Mouse (Mus musculus): Measurements from ENCODE around the gene Mylip. TPM values are rescaled to one million over a fixed set of nuclear protein-coding genes. Genes with fewer than 3 reads are reported as not detected.

Gene Mylip
- polyA plus RNA-seq, 1 experiment from 2014 or later = 33.1 TPM

GRCm38 (mm10) chr13:45391854-45392454 lies 2.4 kb downstream of the Mylip start:
- Histone ChIP-seq H3K27me3 (no peaks in the 10 kb centered on the region), H3K4me2 (replicated peaks) (peak overlapping the region; percentile 76), H3K36me3 (0 out of 2 replicates have a peak, but pooled peaks cover 3% of the 10 kb centered on the region), H3K9me3 (no peaks in the 10 kb centered on the region), H3K27ac (peak overlapping the region; percentile 96), H3K9ac (no peak overlapping the region), H3K4me3 (peak overlapping the region; percentile 72), H3K4me1 (peaks cover 56% of the 10 kb centered on the region)
- WGBS = 15% methylated on average over 9 of the region's 9 CpGs
- ATAC-seq (ENCODE audit: insufficient number of reproducible peaks, insufficient read depth, low FRiP score, low TSS enrichment) = no peak

- Histone ChIP-seq H3K27me3 (no peaks in the 10 kb centered on the region), H3K9ac (no peak overlapping the region), H3K4me3 (no peak overlapping the region), H3K36me3 (0 out of 2 replicates have a peak, but pooled peaks cover 3% of the 10 kb centered on the region), H3K27ac (peak overlapping the region; percentile 82), H3K9me3 (no peaks in the 10 kb centered on the region), H3K4me1 (peaks cover 68% of the 10 kb centered on the region), H3K4me2 (replicated peaks) (peak overlapping the region; percentile 32)
- 27% methylated on average over 8 of the region's 8 CpGs for WGBS
- no peak for ATAC-seq (ENCODE audit: insufficient number of reproducible peaks, insufficient read depth, low FRiP score, low TSS enrichment)
Observed at GRCm38 (mm10) chr13:45394221-45394768, 4.8 kb downstream of the Mylip start.

GRCm38 (mm10) chr13:45396724-45397123 lies 7.2 kb downstream of the Mylip start:
- ATAC-seq (ENCODE audit: insufficient number of reproducible peaks, insufficient read depth, low FRiP score, low TSS enrichment) = no peak
- Histone ChIP-seq H3K36me3 (0 out of 2 replicates have a peak, but pooled peaks cover 3% of the 10 kb centered on the region), H3K9me3 (no peaks in the 10 kb centered on the region), H3K27me3 (no peaks in the 10 kb centered on the region), H3K27ac (peak overlapping the region; percentile 93), H3K4me2 (replicated peaks) (peak overlapping the region; percentile 27), H3K4me1 (peaks cover 65% of the 10 kb centered on the region), H3K9ac (no peak overlapping the region), H3K4me3 (no peak overlapping the region)
- 72% methylated on average over 8 of the region's 8 CpGs for WGBS

- H3K27me3 ChIP-seq = no peaks in the 10 kb centered on the region
- H3K9ac ChIP-seq = no peak overlapping the region
- no peak overlapping the region for H3K4me3 ChIP-seq
- H3K27ac ChIP-seq = peak overlapping the region; percentile 93
- no peaks in the 10 kb centered on the region for H3K9me3 ChIP-seq
- peaks cover 69% of the 10 kb centered on the region for H3K4me1 ChIP-seq
- H3K4me2 ChIP-seq (replicated peaks) = peak overlapping the region; percentile 27
- WGBS = 14% methylated on average over 5 of the region's 5 CpGs
- no peak for ATAC-seq (ENCODE audit: insufficient number of reproducible peaks, insufficient read depth, low FRiP score, low TSS enrichment)
- H3K36me3 ChIP-seq = 0 out of 2 replicates have a peak, but pooled peaks cover 3% of the 10 kb centered on the region
Observed at GRCm38 (mm10) chr13:45397240-45397639, 7.7 kb downstream of the Mylip start.

- H3K4me3 ChIP-seq = no peak overlapping the region
- peaks cover 3% of the 10 kb centered on the region; the same call in 1 of the 2 replicates for H3K36me3 ChIP-seq
- H3K9ac ChIP-seq = no peak overlapping the region
- peak overlapping the region; percentile 93 for H3K27ac ChIP-seq
- H3K27me3 ChIP-seq = no peaks in the 10 kb centered on the region
- peaks cover 64% of the 10 kb centered on the region for H3K4me1 ChIP-seq
- no peaks in the 10 kb centered on the region for H3K9me3 ChIP-seq
- ATAC-seq (ENCODE audit: insufficient number of reproducible peaks, insufficient read depth, low FRiP score, low TSS enrichment) = no peak
- 53% methylated on average over 17 of the region's 21 CpGs for WGBS
- H3K4me2 ChIP-seq (replicated peaks) = no peak overlapping the region
Observed at GRCm38 (mm10) chr13:45397896-45398805, 8.6 kb downstream of the Mylip start.

GRCm38 (mm10) chr13:45400700-45401099 lies 11.2 kb downstream of the Mylip start:
- H3K27ac ChIP-seq = peak overlapping the region; percentile 51
- WGBS = 66% methylated on average over 7 of the region's 7 CpGs
- no peak for ATAC-seq (ENCODE audit: insufficient number of reproducible peaks, insufficient read depth, low FRiP score, low TSS enrichment)

GRCm38 (mm10) chr13:45401816-45402215 lies 12.3 kb downstream of the Mylip start:
- no peak for ATAC-seq (ENCODE audit: insufficient number of reproducible peaks, insufficient read depth, low FRiP score, low TSS enrichment)
- Histone ChIP-seq H3K9me3 (no peaks in the 10 kb centered on the region), H3K27me3 (no peaks in the 10 kb centered on the region), H3K4me1 (peaks cover 29% of the 10 kb centered on the region), H3K27ac (peak overlapping the region; percentile 67), H3K36me3 (peaks cover 31% of the 10 kb centered on the region), H3K4me3 (no peak overlapping the region), H3K9ac (no peak overlapping the region), H3K4me2 (replicated peaks) (peak overlapping the region; percentile 2; the same call in 1 of the 2 replicates)
- WGBS = 37% methylated on average over 7 of the region's 7 CpGs

More at GRCm38 (mm10) chr13:45400700-45401099, 11.2 kb downstream of the Mylip start:
- Histone ChIP-seq H3K4me3 (no peak overlapping the region), H3K9ac (no peak overlapping the region), H3K4me2 (replicated peaks) (no peak overlapping the region), H3K36me3 (peaks cover 22% of the 10 kb centered on the region), H3K9me3 (no peaks in the 10 kb centered on the region), H3K4me1 (peaks cover 41% of the 10 kb centered on the region), H3K27me3 (no peaks in the 10 kb centered on the region)

GRCm38 (mm10) chr13:45402316-45403039 lies 12.9 kb downstream of the Mylip start:
- ATAC-seq (ENCODE audit: insufficient number of reproducible peaks, insufficient read depth, low FRiP score, low TSS enrichment) = no peak
- H3K4me3 ChIP-seq = no peak overlapping the region
- H3K27me3 ChIP-seq = no peaks in the 10 kb centered on the region
- peak overlapping the region; percentile 2; the same call in 1 of the 2 replicates for H3K4me2 ChIP-seq (replicated peaks)
- H3K4me1 ChIP-seq = peaks cover 23% of the 10 kb centered on the region
- H3K9ac ChIP-seq = no peak overlapping the region
- H3K36me3 ChIP-seq = peaks cover 37% of the 10 kb centered on the region
- no peaks in the 10 kb centered on the region for H3K9me3 ChIP-seq
- peak overlapping the region; percentile 67 for H3K27ac ChIP-seq
- WGBS = 49% methylated on average over 6 of the region's 7 CpGs

GRCm38 (mm10) chr13:45404269-45404668 lies 14.7 kb downstream of the Mylip start:
- ATAC-seq (ENCODE audit: insufficient number of reproducible peaks, insufficient read depth, low FRiP score, low TSS enrichment) = no peak
- H3K9me3 ChIP-seq = no peaks in the 10 kb centered on the region
- no peak overlapping the region for H3K4me3 ChIP-seq
- H3K36me3 ChIP-seq = peaks cover 55% of the 10 kb centered on the region
- 92% methylated on average over 6 of the region's 6 CpGs for WGBS
- H3K27me3 ChIP-seq = no peaks in the 10 kb centered on the region
- H3K9ac ChIP-seq = no peak overlapping the region
- H3K27ac ChIP-seq = no peak overlapping the region
- H3K4me1 ChIP-seq = peaks cover 11% of the 10 kb centered on the region
- H3K4me2 ChIP-seq (replicated peaks) = no peak overlapping the region

- Histone ChIP-seq H3K9me3 (no peaks in the 10 kb centered on the region), H3K36me3 (peaks cover 65% of the 10 kb centered on the region), H3K9ac (no peak overlapping the region), H3K4me2 (replicated peaks) (no peak overlapping the region), H3K27me3 (no peaks in the 10 kb centered on the region), H3K4me1 (peaks cover 11% of the 10 kb centered on the region), H3K27ac (no peak overlapping the region), H3K4me3 (no peak overlapping the region)
- 83% methylated on average over 6 of the region's 6 CpGs for WGBS
- no peak for ATAC-seq (ENCODE audit: insufficient number of reproducible peaks, insufficient read depth, low FRiP score, low TSS enrichment)
Observed at GRCm38 (mm10) chr13:45405194-45405810, 15.8 kb downstream of the Mylip start.

GRCm38 (mm10) chr13:45406289-45406688 lies 16.7 kb downstream of the Mylip start:
- H3K27ac ChIP-seq = no peak overlapping the region
- H3K36me3 ChIP-seq = peaks cover 75% of the 10 kb centered on the region
- no peak overlapping the region for H3K4me3 ChIP-seq
- no peaks in the 10 kb centered on the region for H3K27me3 ChIP-seq
- no peak overlapping the region for H3K4me2 ChIP-seq (replicated peaks)
- H3K9ac ChIP-seq = no peak overlapping the region
- no peaks in the 10 kb centered on the region for H3K9me3 ChIP-seq
- WGBS = 89% methylated on average over 11 of the region's 11 CpGs
- no peak for ATAC-seq (ENCODE audit: insufficient number of reproducible peaks, insufficient read depth, low FRiP score, low TSS enrichment)
- peaks cover 11% of the 10 kb centered on the region for H3K4me1 ChIP-seq
